8 mouse cellular contexts compared by ENCODE assay signal in the genomic region with DNA sequence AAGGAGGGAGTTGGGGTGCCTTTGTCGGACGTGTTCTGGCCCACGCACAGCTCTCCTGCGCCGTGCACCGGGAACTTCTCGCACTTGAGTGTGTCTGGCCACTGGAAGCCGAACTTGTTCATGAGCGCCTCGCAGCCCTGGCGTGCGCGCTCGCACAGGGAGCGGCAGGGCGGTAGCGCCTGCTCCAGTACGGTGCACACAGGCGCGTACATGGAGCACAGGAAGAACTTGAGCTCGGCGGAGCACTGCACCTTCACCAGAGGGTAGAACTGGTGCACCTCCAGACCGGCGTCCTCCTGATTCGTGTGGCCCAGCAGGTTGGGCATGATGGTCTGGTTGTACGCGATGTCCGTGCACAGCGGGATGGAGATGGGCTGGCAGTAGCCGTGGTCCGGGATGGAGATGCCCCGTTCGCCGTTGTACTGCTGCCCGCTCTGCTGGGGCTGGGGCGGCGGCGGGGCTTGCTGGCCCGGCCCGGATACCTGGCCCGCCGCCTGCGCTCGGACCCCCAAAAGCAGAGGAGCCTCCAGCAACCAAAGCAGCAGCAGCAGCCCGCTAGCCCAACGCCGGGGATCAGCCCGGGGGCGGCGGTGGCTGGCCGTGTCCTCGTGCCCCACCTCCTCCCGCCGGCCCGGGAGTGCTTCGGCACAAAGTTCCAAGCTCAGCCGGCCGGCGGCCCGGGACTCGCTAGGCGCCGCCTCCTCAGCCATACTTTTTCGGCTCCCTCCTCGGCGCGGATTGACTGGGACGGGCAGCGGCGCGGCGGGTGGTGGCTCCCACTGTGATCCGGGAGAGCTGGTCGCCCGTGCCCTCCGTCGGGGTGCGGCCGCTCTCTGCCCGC. TPM values are rescaled to one million over a fixed set of nuclear protein-coding genes. Genes with fewer than 3 reads are reported as not detected.
DNase-seq lines count a peak whose midpoint lies in the region; ATAC-seq and TF ChIP-seq lines count a peak whose summit lies in the region.

No protein-coding gene starts in this region.

- H3K4me3 ChIP-seq in ES-E14 (ENCODE audit: insufficient read depth in 1 of 2, low read depth in 1 of 2, low read length in 2 of 2, poor library complexity in 1 of 2, severe bottlenecking in 1 of 2) = peak overlapping the region; percentile 74 to 79
- peak overlapping the region; percentile 78 for H3K4me3 ChIP-seq in cerebellum, adult 2 months (replicated peaks; ENCODE audit: insufficient read depth, low read depth, low read length)
- H3K4me3 ChIP-seq in layer of hippocampus, adult 2 months = peak overlapping the region; percentile 88
- peak overlapping the region; percentile 85 for H3K4me3 ChIP-seq in lung, embryonic 14.5 days (ENCODE audit: low read depth, low read length)

- peak overlapping the region; percentile 64 for H3K9ac ChIP-seq in ES-E14 (ENCODE audit: insufficient read depth, low read depth, low read length, poor library complexity, severe bottlenecking)
- peak overlapping the region; percentile 93 for H3K9ac ChIP-seq in lung, embryonic 14.5 days

- peak; percentile 45 for ATAC-seq in lung, embryonic 14.5 days (ENCODE audit: insufficient read depth)
- no peak for ATAC-seq in monocyte, adult 5-6 weeks (replicated peaks; ENCODE audit: insufficient number of reproducible peaks, low FRiP score, low TSS enrichment, poor library complexity, severe bottlenecking)

- no peak for TF ChIP-seq POLR2A in cerebellum, adult 2 months (IDR thresholded peaks at IDR 0.05; ENCODE audit: borderline replicate concordance, insufficient read depth, low read length)

- peak; percentile 30 for DNase-seq in ES-E14 (ENCODE audit: low read depth, low spot score)
- peak; percentile 66 to 72 for DNase-seq in cerebellum, adult 2 months
- DNase-seq in forelimb bud, embryonic 11.5 days (ENCODE audit: low read depth, low spot score) = peak; percentile 55
- peak; percentile 68 to 75 for DNase-seq in heart, postnatal 36 days
- peak; percentile 10 to 39 for DNase-seq in layer of hippocampus, adult 2 months (ENCODE audit: low spot score in 2 of 2)
- DNase-seq in lung, embryonic 14.5 days = peak; percentile 75
- DNase-seq in ovary, postnatal 14 days (ENCODE audit: low spot score) = peak; percentile 58

- intact Hi-C loops in heart, postnatal 36 days (cut with DNase I) = loop anchor here (5.0 to 10.0 kb wide), 4 partner anchors 160 to 628 kb away; partner anchors contain the start of gene Mterf1b

- WGBS in cerebellum, adult 2 months = under 1% methylated on average over 78 of the region's 80 CpGs
- WGBS in lung, embryonic 14.5 days = 1% methylated on average over 76 of the region's 80 CpGs

- no peaks in the 10 kb centered on the region for H3K9me3 ChIP-seq in ES-E14 (ENCODE audit: control insufficient read depth, insufficient read depth, low read depth, low read length)
- no peaks in the 10 kb centered on the region for H3K9me3 ChIP-seq in lung, embryonic 14.5 days (ENCODE audit: low read depth, low read length)

- H3K36me3 ChIP-seq in ES-E14 (ENCODE audit: control insufficient read depth, insufficient read depth, low read length, poor library complexity, severe bottlenecking) = no peaks in the 10 kb centered on the region
- peaks cover 24% of the 10 kb centered on the region for H3K36me3 ChIP-seq in lung, embryonic 14.5 days (ENCODE audit: insufficient read depth)

- no peak for TF ChIP-seq CTCF in cerebellum, adult 2 months (IDR thresholded peaks at IDR 0.05; ENCODE audit: borderline replicate concordance, insufficient read depth, low read depth, low read length)
- TF ChIP-seq CTCF in layer of hippocampus, adult 2 months (conservative IDR thresholded peaks at IDR 0.05) = no peak
- TF ChIP-seq CTCF in lung, embryonic 14.5 days (IDR thresholded peaks at IDR 0.05; ENCODE audit: low read depth) = 0 out of 2 replicates have a peak, but pooled peaks have one; percentile 1

- no peaks in the 10 kb centered on the region for H3K27me3 ChIP-seq in cerebellum, adult 2 months (ENCODE audit: control insufficient read depth, insufficient read depth, low read length)
- no peaks in the 10 kb centered on the region for H3K27me3 ChIP-seq in lung, embryonic 14.5 days (ENCODE audit: insufficient read depth, low read length)

- H3K27ac ChIP-seq in ES-E14 (ENCODE audit: insufficient read depth, low read depth, low read length, poor library complexity, severe bottlenecking) = no peak overlapping the region
- peak overlapping the region; percentile 30; the same call in 1 of the 2 replicates for H3K27ac ChIP-seq in cerebellum, adult 2 months (ENCODE audit: insufficient read depth, low read length)
- H3K27ac ChIP-seq in layer of hippocampus, adult 2 months = peak overlapping the region; percentile 90
- H3K27ac ChIP-seq in lung, embryonic 14.5 days (ENCODE audit: low read depth) = peak overlapping the region; percentile 100

- peak overlapping the region; percentile 81 for H3K4me2 ChIP-seq in lung, embryonic 14.5 days

- peaks cover 2% of the 10 kb centered on the region in 2 experiments; a peak in 1 of 4 replicates for H3K4me1 ChIP-seq in ES-E14 (ENCODE audit: control insufficient read depth in 2 of 2, insufficient read depth in 2 of 2, low read length in 2 of 2, poor library complexity in 1 of 2)
- no peaks in the 10 kb centered on the region; the same call in 1 of the 2 replicates for H3K4me1 ChIP-seq in cerebellum, adult 2 months (ENCODE audit: control insufficient read depth, insufficient read depth, low read length)
- peaks cover 14% of the 10 kb centered on the region; the same call in 1 of the 2 replicates for H3K4me1 ChIP-seq in lung, embryonic 14.5 days (ENCODE audit: insufficient read depth)

- in situ Hi-C loops in ES-E14 (cut with MboI; ENCODE audit: low sequenced_read_pairs in 2 of 2, unreplicated experiment in 2 of 2) = no loop called here

TF ChIP-seq in ES-E14, 5 proteins besides CTCF, POLR2A, EP300 and RAD21:
- TF ChIP-seq CHD2 (IDR thresholded peaks at IDR 0.05; ENCODE audit: low read depth, low read length) = no peak
- no peak for TF ChIP-seq HCFC1 (IDR thresholded peaks at IDR 0.05; ENCODE audit: borderline replicate concordance, insufficient read depth, low read length)
- TF ChIP-seq MAFK (IDR thresholded peaks at IDR 0.05; ENCODE audit: insufficient read depth, low read depth, low read length) = no peak
- no peak for TF ChIP-seq ZNF384 (IDR thresholded peaks at IDR 0.05; ENCODE audit: low read depth, low read length)
- TF ChIP-seq ZC3H11A (IDR thresholded peaks at IDR 0.05; ENCODE audit: borderline replicate concordance, low read depth, low read length) = no peak

RNA-seq across cellular contexts. Expression of gene Fzd1, which starts 0.7 kb away (rescaled TPM):
- total RNA-seq in ES-E14 (2012; rRNA removed) = 2.7 and 3.5 TPM in 2 replicates
- polyA plus RNA-seq in cerebellum, adult 2 months (2012; rRNA removed) = 29.7 and 37.1 TPM in 2 replicates
- 10 to 100 TPM in 1 of 2 experiments, 1 to 10 TPM in 1; 8.9 to 10.8 TPM for total RNA-seq in heart, postnatal 36 days (2021)
- total RNA-seq in layer of hippocampus, adult 2 months (2021) = 1 to 10 TPM; 9.3 to 9.4 TPM
- polyA plus RNA-seq in lung, embryonic 14.5 days (2014; fragmentation: Nextera tagmentation; extraction: Ambion mirVana) = 53.2 and 55.9 TPM in 2 replicates
- 0.19 to 1.2 TPM (median 0.29 TPM) in 3 replicates for total RNA-seq in monocyte, adult 5-6 weeks (2017)

Comparison
In these comparisons a context has a peak if more than half of its experiments do, and no peak if none do; other contexts are left out.
1. DNase-seq: peak in every context shown above with its lines; median percentile 75 in lung, embryonic 14.5 days; 72 in heart, postnatal 36 days; 69 in cerebellum, adult 2 months; 58 in ovary, postnatal 14 days; 55 in forelimb bud, embryonic 11.5 days; 30 in ES-E14; 24 in layer of hippocampus, adult 2 months.